Mouse (Mus musculus): ENCODE data around the gene Flrt3. TPM values are rescaled to one million over a fixed set of nuclear protein-coding genes. Genes with fewer than 3 reads are reported as not detected.

Gene Flrt3
- polyA plus RNA-seq, 1 experiment from 2014 or later, result 41.4 TPM

- WGBS, result 71% methylated on average over 2 of the region's 2 CpGs
- no peak for ATAC-seq (ENCODE audit: insufficient number of reproducible peaks, low FRiP score, low TSS enrichment, low read depth)
Observed at GRCm38 (mm10) chr2:140621730-140622337, 49.4 kb downstream of the Flrt3 start.

GRCm38 (mm10) chr2:140615451-140615850 is 55.8 kb downstream of the Flrt3 start:
- no peak for ATAC-seq (ENCODE audit: insufficient number of reproducible peaks, low FRiP score, low TSS enrichment, low read depth)
- Histone ChIP-seq H3K4me1 (no peaks in the 10 kb centered on the region), H3K4me2 (no peak overlapping the region), H3K36me3 (no peaks in the 10 kb centered on the region), H3K4me3 (no peak overlapping the region), H3K27me3 (no peaks in the 10 kb centered on the region), H3K9ac (no peak overlapping the region), H3K9me3 (no peaks in the 10 kb centered on the region), H3K27ac (no peak overlapping the region)
- WGBS, result 88% methylated on average over 2 of the region's 2 CpGs

More at GRCm38 (mm10) chr2:140621730-140622337, 49.4 kb downstream of the Flrt3 start:
- Histone ChIP-seq H3K27ac (no peak overlapping the region), H3K4me3 (no peak overlapping the region), H3K36me3 (no peaks in the 10 kb centered on the region), H3K4me2 (no peak overlapping the region), H3K9ac (no peak overlapping the region), H3K4me1 (no peaks in the 10 kb centered on the region), H3K9me3 (no peaks in the 10 kb centered on the region), H3K27me3 (no peaks in the 10 kb centered on the region)

Data from limb, embryonic 15.5 days (tissue).